Mouse (Mus musculus): ENCODE data around the gene Mrpl53. TPM values are rescaled to one million over a fixed set of nuclear protein-coding genes. Genes with fewer than 3 reads are reported as not detected.

The Mrpl53 gene
- total RNA-seq, 2 experiments from 2014 or later, result 102 TPM

- DNase-seq (ENCODE audit: low spot score), result peak; percentile 95
Measured at GRCm38 (mm10) chr6:83120930-83121862, 12.4 kb downstream of the Mrpl53 start, which contains the start of gene Wbp1. Wbp1 (minus strand) TSS chr6:83121559.

- no peak for DNase-seq (ENCODE audit: low spot score)
Measured at GRCm38 (mm10) chr6:83121863-83122710, 13.2 kb downstream of the Mrpl53 start.

- DNase-seq (ENCODE audit: low spot score), result no peak
Measured at GRCm38 (mm10) chr6:83122961-83123360, 14.1 kb downstream of the Mrpl53 start.

- DNase-seq (ENCODE audit: low spot score), result peak; percentile 93
Measured at GRCm38 (mm10) chr6:83124851-83125312, 16.0 kb downstream of the Mrpl53 start.

- DNase-seq (ENCODE audit: low spot score), result no peak
Measured at GRCm38 (mm10) chr6:83125331-83125730, 16.5 kb downstream of the Mrpl53 start, which contains the start of gene Ino80b. Ino80b (minus strand) TSS chr6:83125431.

- DNase-seq (ENCODE audit: low spot score), result no peak
Measured at GRCm38 (mm10) chr6:83127419-83127818, 18.6 kb downstream of the Mrpl53 start.

- DNase-seq (ENCODE audit: low spot score), result no peak
Measured at GRCm38 (mm10) chr6:83131469-83132034, 22.7 kb downstream of the Mrpl53 start.

GRCm38 (mm10) chr6:83132176-83132919 is 23.5 kb downstream of the Mrpl53 start:
- DNase-seq (ENCODE audit: low spot score), result no peak

- DNase-seq (ENCODE audit: low spot score), result no peak
Measured at GRCm38 (mm10) chr6:83134226-83134625, 25.4 kb downstream of the Mrpl53 start.

- no peak for DNase-seq (ENCODE audit: low spot score)
Measured at GRCm38 (mm10) chr6:83134951-83135513, 26.2 kb downstream of the Mrpl53 start, which contains the start of gene Rtkn. Rtkn (plus strand) TSS chr6:83135463.

GRCm38 (mm10) chr6:83135571-83136161 is 26.8 kb downstream of the Mrpl53 start:
- DNase-seq (ENCODE audit: low spot score), result no peak

- no peak for DNase-seq (ENCODE audit: low spot score)
Measured at GRCm38 (mm10) chr6:83136291-83136880, 27.5 kb downstream of the Mrpl53 start.

- peak; percentile 68 for DNase-seq (ENCODE audit: low spot score)
Measured at GRCm38 (mm10) chr6:83136881-83137575, 28.2 kb downstream of the Mrpl53 start.

GRCm38 (mm10) chr6:83137576-83137950 is 28.7 kb downstream of the Mrpl53 start:
- peak; percentile 91 for DNase-seq (ENCODE audit: low spot score)

- no peak for DNase-seq (ENCODE audit: low spot score)
Measured at GRCm38 (mm10) chr6:83138056-83138455, 29.2 kb downstream of the Mrpl53 start.

- no peak for DNase-seq (ENCODE audit: low spot score)
Measured at GRCm38 (mm10) chr6:83140044-83140443, 31.2 kb downstream of the Mrpl53 start.

- DNase-seq (ENCODE audit: low spot score), result no peak
Measured at GRCm38 (mm10) chr6:83141636-83142035, 32.8 kb downstream of the Mrpl53 start.

- no peak for DNase-seq (ENCODE audit: low spot score)
Measured at GRCm38 (mm10) chr6:83142211-83142731, 33.4 kb downstream of the Mrpl53 start.

- no peak for DNase-seq (ENCODE audit: low spot score)
Measured at GRCm38 (mm10) chr6:83142886-83143285, 34.0 kb downstream of the Mrpl53 start.

Measured in gastrocnemius, adult 18-20 months (tissue).